Mouse (Mus musculus): ENCODE measurements around the gene Cnih2. TPM values are rescaled to one million over a fixed set of nuclear protein-coding genes. Genes with fewer than 3 reads are reported as not detected.

Gene Cnih2
- polyA plus RNA-seq, 1 experiment from 2014 or later: 48.9 TPM

DNA sequence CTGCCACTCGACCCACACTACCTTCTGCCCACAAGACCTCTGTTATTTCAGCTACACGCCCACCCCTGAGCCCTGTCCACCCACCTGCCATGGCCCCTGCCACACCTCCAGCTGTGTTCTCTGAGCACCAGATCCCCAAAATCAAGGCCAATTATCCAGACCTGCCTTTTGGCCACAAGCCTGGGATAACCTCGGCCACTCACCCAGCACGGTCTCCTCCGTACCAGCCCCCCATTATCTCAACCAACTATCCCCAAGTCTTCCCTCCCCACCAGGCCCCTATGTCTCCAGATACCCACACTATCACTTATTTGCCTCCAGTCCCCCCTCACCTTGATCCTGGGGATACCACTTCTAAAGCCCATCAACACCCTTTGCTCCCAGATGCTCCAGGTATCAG is 28.8 kb downstream of the Cnih2 start:
- no peak for DNase-seq (ENCODE audit: low spot score)
- Histone ChIP-seq H3K4me2 (ENCODE audit: low read depth, low read length) (peak overlapping the region; percentile 97), H3K9ac (replicated peaks; ENCODE audit: low read length) (no peak overlapping the region), H3K4me3 (ENCODE audit: low read depth, low read length) (0 out of 2 replicates have a peak overlapping the region, but pooled peaks have one; percentile 60), H3K9me3 (replicated peaks; ENCODE audit: control insufficient read depth, low read length) (no peaks in the 10 kb centered on the region), H3K4me1 (ENCODE audit: control insufficient read depth, insufficient read depth, low read length) (peaks cover 20% of the 10 kb centered on the region), H3K27ac (replicated peaks; ENCODE audit: low read depth, low read length) (no peak overlapping the region), H3K36me3 (replicated peaks; ENCODE audit: control insufficient read depth, insufficient read depth, low read depth, low read length) (no peaks in the 10 kb centered on the region), H3K27me3 (ENCODE audit: control insufficient read depth, insufficient read depth, low read length) (peaks cover 3% of the 10 kb centered on the region)
- WGBS: 79% methylated on average over 5 of the region's 5 CpGs
- ATAC-seq (replicated peaks; ENCODE audit: insufficient number of reproducible peaks, low FRiP score, low TSS enrichment, low read depth): no peak

DNA sequence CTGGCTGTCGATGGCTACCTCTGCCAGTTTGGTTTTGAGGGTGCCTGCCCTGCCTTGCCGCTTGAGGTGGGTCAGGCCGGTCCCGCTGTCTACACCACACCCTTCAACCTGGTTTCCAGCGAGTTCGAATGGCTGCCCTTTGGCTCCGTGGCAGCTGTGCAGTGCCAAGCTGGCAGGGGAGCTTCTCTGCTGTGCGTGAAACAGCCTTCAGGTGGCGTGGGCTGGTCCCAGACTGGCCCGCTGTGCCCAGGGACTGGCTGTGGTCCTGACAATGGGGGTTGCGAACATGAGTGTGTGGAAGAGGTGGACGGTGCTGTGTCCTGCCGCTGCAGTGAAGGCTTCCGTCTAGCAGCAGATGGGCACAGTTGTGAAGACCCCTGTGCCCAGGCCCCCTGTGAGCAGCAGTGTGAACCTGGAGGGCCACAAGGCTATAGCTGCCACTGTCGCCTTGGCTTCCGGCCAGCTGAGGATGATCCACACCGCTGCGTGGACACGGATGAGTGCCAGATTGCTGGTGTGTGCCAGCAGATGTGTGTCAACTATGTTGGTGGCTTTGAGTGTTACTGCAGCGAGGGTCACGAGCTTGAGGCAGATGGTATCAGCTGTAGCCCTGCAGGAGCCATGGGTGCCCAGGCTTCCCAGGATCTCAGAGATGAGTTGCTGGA is 29.6 kb downstream of the Cnih2 start:
- Histone ChIP-seq H3K9ac (replicated peaks; ENCODE audit: low read length) (peak overlapping the region; percentile 73), H3K4me2 (ENCODE audit: low read depth, low read length) (peak overlapping the region; percentile 97), H3K27me3 (ENCODE audit: control insufficient read depth, insufficient read depth, low read length) (peaks cover 3% of the 10 kb centered on the region), H3K4me3 (ENCODE audit: low read depth, low read length) (peak overlapping the region; percentile 60), H3K9me3 (replicated peaks; ENCODE audit: control insufficient read depth, low read length) (no peaks in the 10 kb centered on the region), H3K4me1 (ENCODE audit: control insufficient read depth, insufficient read depth, low read length) (peaks cover 20% of the 10 kb centered on the region), H3K27ac (replicated peaks; ENCODE audit: low read depth, low read length) (peak overlapping the region; percentile 75), H3K36me3 (replicated peaks; ENCODE audit: control insufficient read depth, insufficient read depth, low read depth, low read length) (no peaks in the 10 kb centered on the region)
- no peak for ATAC-seq (replicated peaks; ENCODE audit: insufficient number of reproducible peaks, low FRiP score, low TSS enrichment, low read depth)
- DNase-seq (ENCODE audit: low spot score): no peak
- 39% methylated on average over 21 of the region's 21 CpGs for WGBS

DNA sequence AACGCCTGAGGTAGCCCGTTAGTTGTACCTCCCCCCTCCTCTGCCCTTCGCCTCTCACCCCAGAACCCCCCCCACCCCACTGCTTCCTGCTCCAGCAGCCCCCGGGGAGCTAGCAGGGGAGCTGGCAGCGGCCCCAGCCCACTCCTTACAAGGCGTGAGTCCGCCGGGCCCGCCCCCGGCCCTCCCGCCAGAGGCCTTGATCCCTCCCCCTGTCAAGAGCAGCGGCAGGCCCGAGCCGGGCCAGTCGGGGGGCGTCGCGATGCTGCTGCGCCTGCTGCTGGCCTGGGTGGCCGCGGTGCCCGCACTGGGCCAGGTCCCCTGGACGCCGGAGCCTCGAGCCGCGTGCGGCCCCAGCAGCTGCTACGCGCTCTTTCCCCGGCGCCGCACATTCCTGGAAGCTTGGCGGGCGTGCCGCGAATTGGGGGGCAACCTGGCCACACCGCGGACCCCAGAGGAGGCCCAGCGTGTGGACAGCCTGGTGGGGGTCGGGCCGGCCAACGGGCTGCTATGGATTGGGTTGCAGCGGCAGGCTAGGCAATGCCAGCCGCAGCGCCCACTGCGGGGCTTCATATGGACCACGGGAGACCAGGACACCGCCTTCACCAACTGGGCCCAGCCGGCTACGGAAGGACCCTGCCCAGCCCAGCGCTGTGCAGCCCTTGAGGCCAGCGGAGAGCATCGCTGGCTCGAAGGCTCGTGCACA is 30.3 kb downstream of the Cnih2 start, which contains the start of gene Cd248:
Gene Cd248, plus strand, starts transcription at position 212 of the 703 bp plus-strand sequence.
- H3K9ac ChIP-seq (replicated peaks; ENCODE audit: low read length): peak within 1 kb of the TSS; percentile 73
- no peaks in the 10 kb centered on the region for H3K36me3 ChIP-seq (replicated peaks; ENCODE audit: control insufficient read depth, insufficient read depth, low read depth, low read length)
- H3K27me3 ChIP-seq (ENCODE audit: control insufficient read depth, insufficient read depth, low read length): peaks cover 3% of the 10 kb centered on the region
- under 1% methylated on average over 50 of the region's 56 CpGs for WGBS
- ATAC-seq (replicated peaks; ENCODE audit: insufficient number of reproducible peaks, low FRiP score, low TSS enrichment, low read depth) (peak; percentile 41), DNase-seq (ENCODE audit: low spot score) (peak; percentile 87)
- no peaks in the 10 kb centered on the region for H3K9me3 ChIP-seq (replicated peaks; ENCODE audit: control insufficient read depth, low read length)
- peak within 1 kb of the TSS; percentile 97 for H3K4me2 ChIP-seq (ENCODE audit: low read depth, low read length)
- H3K27ac ChIP-seq (replicated peaks; ENCODE audit: low read depth, low read length): peak within 1 kb of the TSS; percentile 75
- peak within 1 kb of the TSS; percentile 60 for H3K4me3 ChIP-seq (ENCODE audit: low read depth, low read length)
- peaks cover 20% of the 10 kb centered on the region for H3K4me1 ChIP-seq (ENCODE audit: control insufficient read depth, insufficient read depth, low read length)

DNA sequence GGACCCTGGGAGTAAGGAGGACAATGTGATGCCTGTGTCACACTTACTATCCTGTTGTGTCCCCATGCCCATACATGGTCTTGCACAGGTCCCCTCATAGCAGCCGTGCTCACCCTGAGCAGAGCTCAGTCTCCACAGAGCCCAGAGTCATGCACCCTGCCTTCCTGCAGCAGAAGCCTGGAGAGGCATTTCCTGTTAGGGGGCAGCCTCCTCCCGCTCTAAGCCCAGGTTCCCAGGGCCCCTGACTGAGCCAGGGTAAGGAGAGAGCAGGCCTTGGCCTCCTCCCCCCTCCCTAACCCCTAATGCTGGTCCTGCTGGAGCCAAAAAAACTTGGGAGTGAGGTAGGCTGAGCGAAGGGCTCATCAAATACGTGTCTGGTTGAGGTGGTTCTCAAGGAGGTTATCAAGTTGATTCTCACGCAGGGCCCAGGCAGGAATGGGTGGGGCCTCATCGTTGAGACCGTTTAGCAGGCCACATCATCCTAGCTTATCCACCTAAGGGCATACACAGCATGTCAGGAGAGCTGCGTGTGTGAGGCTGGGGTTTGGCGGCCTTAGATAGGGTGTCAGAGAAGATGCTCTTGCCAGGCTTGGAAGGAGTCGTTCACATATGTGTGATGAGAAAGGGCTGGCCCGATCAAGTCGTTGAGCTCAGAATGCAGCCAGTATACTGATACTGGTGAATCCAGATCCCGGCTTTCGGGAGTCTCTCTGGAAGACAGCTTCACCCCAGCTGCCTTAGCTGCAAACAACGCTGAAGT is 31.1 kb downstream of the Cnih2 start:
- WGBS: 5% methylated on average over 15 of the region's 15 CpGs
- H3K27me3 ChIP-seq (ENCODE audit: control insufficient read depth, insufficient read depth, low read length): peaks cover 3% of the 10 kb centered on the region
- ATAC-seq (replicated peaks; ENCODE audit: insufficient number of reproducible peaks, low FRiP score, low TSS enrichment, low read depth) (no peak), DNase-seq (ENCODE audit: low spot score) (no peak)
- peak overlapping the region; percentile 75 for H3K27ac ChIP-seq (replicated peaks; ENCODE audit: low read depth, low read length)
- peak overlapping the region; percentile 60 for H3K4me3 ChIP-seq (ENCODE audit: low read depth, low read length)
- H3K9me3 ChIP-seq (replicated peaks; ENCODE audit: control insufficient read depth, low read length): no peaks in the 10 kb centered on the region
- peaks cover 20% of the 10 kb centered on the region for H3K4me1 ChIP-seq (ENCODE audit: control insufficient read depth, insufficient read depth, low read length)
- H3K4me2 ChIP-seq (ENCODE audit: low read depth, low read length): peak overlapping the region; percentile 97
- H3K36me3 ChIP-seq (replicated peaks; ENCODE audit: control insufficient read depth, insufficient read depth, low read depth, low read length): no peaks in the 10 kb centered on the region
- H3K9ac ChIP-seq (replicated peaks; ENCODE audit: low read length): peak overlapping the region; percentile 73

DNA sequence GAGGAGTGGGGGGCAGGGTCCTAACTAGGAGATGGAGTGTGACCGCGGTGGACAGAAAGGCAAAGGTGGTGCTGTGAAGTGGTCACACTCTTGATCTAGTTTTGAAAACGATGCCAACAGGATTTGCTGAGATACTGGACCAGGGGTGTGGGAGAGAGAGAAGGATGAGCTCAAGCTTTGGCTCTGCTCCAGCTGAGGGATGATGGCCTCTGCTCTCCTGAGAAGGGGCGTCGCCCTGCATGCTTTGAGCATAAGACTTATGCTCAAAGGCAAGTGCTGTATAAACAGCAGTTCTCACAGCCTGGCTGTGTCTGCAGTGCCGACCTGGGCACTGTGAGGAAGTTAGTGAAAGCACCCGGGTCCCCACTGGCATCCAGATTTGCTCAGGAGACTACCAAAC is 33.2 kb downstream of the Cnih2 start:
- no peaks in the 10 kb centered on the region for H3K36me3 ChIP-seq (replicated peaks; ENCODE audit: control insufficient read depth, insufficient read depth, low read depth, low read length)
- no peak overlapping the region for H3K9ac ChIP-seq (replicated peaks; ENCODE audit: low read length)
- 73% methylated on average over 7 of the region's 7 CpGs for WGBS
- no peak overlapping the region for H3K27ac ChIP-seq (replicated peaks; ENCODE audit: low read depth, low read length)
- no peak overlapping the region for H3K4me2 ChIP-seq (ENCODE audit: low read depth, low read length)
- peaks cover 3% of the 10 kb centered on the region for H3K27me3 ChIP-seq (ENCODE audit: control insufficient read depth, insufficient read depth, low read length)
- H3K9me3 ChIP-seq (replicated peaks; ENCODE audit: control insufficient read depth, low read length): no peaks in the 10 kb centered on the region
- no peak overlapping the region for H3K4me3 ChIP-seq (ENCODE audit: low read depth, low read length)
- peaks cover 16% of the 10 kb centered on the region for H3K4me1 ChIP-seq (ENCODE audit: control insufficient read depth, insufficient read depth, low read length)
- DNase-seq (ENCODE audit: low spot score): no peak
- no peak for ATAC-seq (replicated peaks; ENCODE audit: insufficient number of reproducible peaks, low FRiP score, low TSS enrichment, low read depth)

DNA sequence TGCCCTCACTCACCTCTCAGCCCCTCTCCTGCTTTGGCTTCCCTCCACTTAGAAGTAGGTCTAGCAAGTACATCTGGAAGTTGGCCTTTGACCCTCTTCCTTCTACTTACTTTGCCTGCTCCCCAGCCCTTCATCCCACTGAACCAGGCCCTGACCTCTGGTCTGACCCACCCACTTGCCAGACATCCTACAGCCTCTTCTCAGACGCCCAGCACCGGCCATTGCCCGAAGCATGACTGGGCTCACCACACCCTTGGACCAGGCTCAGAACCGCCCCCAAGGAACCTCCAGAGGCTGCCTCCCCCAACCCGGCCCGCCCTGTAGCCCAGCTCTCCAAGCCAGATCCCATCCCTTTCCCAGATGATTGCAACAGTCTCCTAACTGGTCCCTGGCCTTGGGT is 35.9 kb downstream of the Cnih2 start:
- no peak overlapping the region for H3K27ac ChIP-seq (replicated peaks; ENCODE audit: low read depth, low read length)
- ATAC-seq (replicated peaks; ENCODE audit: insufficient number of reproducible peaks, low FRiP score, low TSS enrichment, low read depth): no peak

DNA sequence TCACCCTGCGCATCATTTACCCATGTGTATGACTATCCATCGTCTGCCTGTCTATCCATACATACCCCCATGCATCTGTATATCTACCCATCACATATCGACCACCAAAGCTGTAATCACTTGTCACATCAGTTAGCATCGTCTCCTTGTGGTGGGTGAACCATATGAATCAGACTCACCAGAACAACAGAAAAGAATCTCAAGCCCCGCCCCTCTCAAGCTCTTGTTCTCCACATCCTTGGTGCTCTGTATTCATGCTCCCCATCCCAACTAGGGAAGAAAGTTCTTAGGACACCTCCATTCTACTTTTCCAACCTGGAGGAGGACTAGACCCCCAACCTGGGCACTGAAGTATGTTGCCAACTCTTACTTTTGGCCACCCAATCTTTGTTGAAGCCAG is 36.3 kb downstream of the Cnih2 start:
- Histone ChIP-seq H3K4me3 (ENCODE audit: low read depth, low read length) (no peak overlapping the region), H3K4me1 (ENCODE audit: control insufficient read depth, insufficient read depth, low read length) (peaks cover 22% of the 10 kb centered on the region), H3K27me3 (ENCODE audit: control insufficient read depth, insufficient read depth, low read length) (no peaks in the 10 kb centered on the region), H3K27ac (replicated peaks; ENCODE audit: low read depth, low read length) (no peak overlapping the region), H3K4me2 (ENCODE audit: low read depth, low read length) (no peak overlapping the region), H3K9ac (replicated peaks; ENCODE audit: low read length) (no peak overlapping the region), H3K36me3 (replicated peaks; ENCODE audit: control insufficient read depth, insufficient read depth, low read depth, low read length) (no peaks in the 10 kb centered on the region), H3K9me3 (replicated peaks; ENCODE audit: control insufficient read depth, low read length) (no peaks in the 10 kb centered on the region)
- DNase-seq (ENCODE audit: low spot score): no peak
- no peak for ATAC-seq (replicated peaks; ENCODE audit: insufficient number of reproducible peaks, low FRiP score, low TSS enrichment, low read depth)
- WGBS: 87% methylated on average over 5 of the region's 5 CpGs

More for the DNA sequence above, 35.9 kb downstream of the Cnih2 start:
- WGBS: 47% methylated on average over 6 of the region's 6 CpGs
- H3K9ac ChIP-seq (replicated peaks; ENCODE audit: low read length): no peak overlapping the region
- H3K27me3 ChIP-seq (ENCODE audit: control insufficient read depth, insufficient read depth, low read length): no peaks in the 10 kb centered on the region
- peaks cover 22% of the 10 kb centered on the region for H3K4me1 ChIP-seq (ENCODE audit: control insufficient read depth, insufficient read depth, low read length)
- no peak for DNase-seq (ENCODE audit: low spot score)
- H3K4me3 ChIP-seq (ENCODE audit: low read depth, low read length): no peak overlapping the region
- H3K4me2 ChIP-seq (ENCODE audit: low read depth, low read length): no peak overlapping the region
- no peaks in the 10 kb centered on the region for H3K9me3 ChIP-seq (replicated peaks; ENCODE audit: control insufficient read depth, low read length)
- H3K36me3 ChIP-seq (replicated peaks; ENCODE audit: control insufficient read depth, insufficient read depth, low read depth, low read length): no peaks in the 10 kb centered on the region

All from embryonic facial prominence, embryonic 11.5 days (tissue).